Mouse (Mus musculus) naive thymus-derived CD4-positive, alpha-beta T cell, adult 5 months (primary cell): ENCODE results near the gene Dlk1. TPM values are rescaled to one million over a fixed set of nuclear protein-coding genes. Genes with fewer than 3 reads are reported as not detected.

ENCODE experiments used
- polyA plus RNA-seq: library from polyadenylated mRNA; unstranded; fragments of 100-300 nt; shearing (Covaris generic); gene quantifications from one replicate; pipeline ENCODE4 v1.2.1, GENCODE M21; 2017

Dlk1 gene
- polyA plus RNA-seq = not detected

GRCm38 (mm10) chr12:109452592-109452991 is at the start of gene Dlk1:
TSS of gene Dlk1 (plus strand) at chr12:109452823.

Other genes with a start within 250 kb of the Dlk1 start
- not detected for gene Rtl1, start 147.5 kb downstream of the Dlk1 start, polyA plus RNA-seq